Mouse (Mus musculus): ENCODE results near the gene Olfr847. TPM values are rescaled to one million over a fixed set of nuclear protein-coding genes. Genes with fewer than 3 reads are reported as not detected.

Olfr847 gene
- total RNA-seq (2023; ENCODE audit: inconsistent age), result not detected in 4 replicates

GRCm38 (mm10) chr9:19378569-19378968 lies at the start of gene Olfr847:
Gene Olfr847 (minus strand): TSS chr9:19378669.

GRCm38 (mm10) chr9:19363905-19364304 lies 14.6 kb downstream of the Olfr847 start, which contains the start of gene Olfr846:
Gene Olfr846 (minus strand): TSS chr9:19364005.

GRCm38 (mm10) chr9:19336157-19336556 lies 42.3 kb downstream of the Olfr847 start, which contains the start of gene Olfr845:
Gene Olfr845 (plus strand): TSS chr9:19336457.

Other genes with a start within 250 kb of the Olfr847 start
- not detected in 4 replicates for gene Olfr837, start 242.4 kb downstream of the Olfr847 start, total RNA-seq (2023; ENCODE audit: inconsistent age)
- 0.06 TPM in 2 of 4 replicates, not detected in the others for gene Olfr839-ps1, start 201.4 kb downstream of the Olfr847 start, total RNA-seq (2023; ENCODE audit: inconsistent age)
- gene Olfr843, start 126.7 kb downstream of the Olfr847 start, total RNA-seq (2023; ENCODE audit: inconsistent age), result not detected in 4 replicates
- gene Olfr844, start 62.3 kb downstream of the Olfr847 start, total RNA-seq (2023; ENCODE audit: inconsistent age), result not detected in 4 replicates
- gene Olfr845, start 42.2 kb downstream of the Olfr847 start, total RNA-seq (2023; ENCODE audit: inconsistent age), result not detected in 4 replicates
- gene Olfr846, start 14.7 kb downstream of the Olfr847 start, total RNA-seq (2023; ENCODE audit: inconsistent age), result not detected in 4 replicates
- gene Olfr849, start 61.6 kb upstream of the Olfr847 start, total RNA-seq (2023; ENCODE audit: inconsistent age), result not detected in 4 replicates
- not detected in 4 replicates for gene Olfr850, start 99.6 kb upstream of the Olfr847 start, total RNA-seq (2023; ENCODE audit: inconsistent age)
- not detected in 4 replicates for gene Olfr851, start 114.6 kb upstream of the Olfr847 start, total RNA-seq (2023; ENCODE audit: inconsistent age)
- gene Olfr853, start 162.4 kb upstream of the Olfr847 start, total RNA-seq (2023; ENCODE audit: inconsistent age), result not detected in 4 replicates
- gene Olfr854, start 188.7 kb upstream of the Olfr847 start, total RNA-seq (2023; ENCODE audit: inconsistent age), result not detected in 4 replicates
- gene Olfr855, start 203.9 kb upstream of the Olfr847 start, total RNA-seq (2023; ENCODE audit: inconsistent age), result not detected in 4 replicates
- gene Zfp317, start 243.4 kb upstream of the Olfr847 start, total RNA-seq (2023; ENCODE audit: inconsistent age), result 34.2 to 39.6 TPM (median 36.8 TPM) in 4 replicates